Mouse (Mus musculus) v-Abl transformed pro-B cells (cell line): ENCODE data around the gene Eml4.

Experiments used
- in situ Hi-C, 2 experiments: fragments of 400-800 bp; cut with MboI; formaldehyde crosslinking; loops; one replicate each; pipeline ENCODE4 v1.15.1; 2025; ENCODE audit not compliant: unreplicated experiment in 2 of 2

Gene Eml4

DNA sequence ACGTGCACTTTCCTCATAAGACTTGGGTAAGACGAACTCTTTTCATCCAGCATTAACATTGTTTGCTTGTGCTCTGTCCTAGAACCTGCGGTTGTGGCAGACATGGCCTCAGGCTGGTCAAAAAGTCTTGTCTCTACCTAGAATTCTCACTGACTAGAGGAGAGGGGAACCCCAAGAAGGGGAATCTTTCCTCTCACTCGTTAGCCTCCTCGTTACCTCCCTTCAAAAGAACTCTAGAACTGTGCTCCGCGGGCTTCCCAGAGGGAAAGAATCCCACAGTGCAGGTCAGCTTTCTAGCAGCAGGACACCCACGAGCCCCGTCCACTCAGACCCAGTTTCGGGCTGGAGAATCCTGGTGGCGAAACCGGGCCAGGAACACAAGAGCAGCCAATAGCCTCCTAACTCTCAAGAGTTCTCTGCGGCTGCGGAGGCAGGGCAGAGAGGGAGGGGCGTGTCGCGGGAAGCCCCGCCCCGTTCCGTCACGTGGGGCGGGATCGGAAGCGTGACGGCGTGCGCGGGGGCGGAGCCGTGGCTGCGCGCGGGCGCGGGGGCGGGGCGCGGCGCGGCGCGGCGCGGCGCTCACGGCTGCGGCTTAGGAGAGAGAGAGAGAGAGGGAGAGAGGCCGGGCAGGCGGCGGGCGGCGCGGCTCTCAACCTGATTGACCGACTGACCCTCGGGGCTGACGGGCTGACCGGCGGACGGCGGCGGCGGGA, at the start of gene Eml4:
Eml4 (plus strand) TSS at position 553 of the 713 bp plus-strand sequence.
- in situ Hi-C loops, result no loop called here

GRCm38 (mm10) chr17:83301433-83301832, 49.3 kb upstream of the Eml4 start:
- in situ Hi-C loops, result no loop called here

GRCm38 (mm10) chr17:83304089-83304822, 46.5 kb upstream of the Eml4 start:
- in situ Hi-C loops, result no loop called here

GRCm38 (mm10) chr17:83306964-83307640, 43.6 kb upstream of the Eml4 start:
- in situ Hi-C loops, result no loop called here

- in situ Hi-C loops, result no loop called here
Observed at GRCm38 (mm10) chr17:83307641-83308296, 43.0 kb upstream of the Eml4 start.

DNA sequence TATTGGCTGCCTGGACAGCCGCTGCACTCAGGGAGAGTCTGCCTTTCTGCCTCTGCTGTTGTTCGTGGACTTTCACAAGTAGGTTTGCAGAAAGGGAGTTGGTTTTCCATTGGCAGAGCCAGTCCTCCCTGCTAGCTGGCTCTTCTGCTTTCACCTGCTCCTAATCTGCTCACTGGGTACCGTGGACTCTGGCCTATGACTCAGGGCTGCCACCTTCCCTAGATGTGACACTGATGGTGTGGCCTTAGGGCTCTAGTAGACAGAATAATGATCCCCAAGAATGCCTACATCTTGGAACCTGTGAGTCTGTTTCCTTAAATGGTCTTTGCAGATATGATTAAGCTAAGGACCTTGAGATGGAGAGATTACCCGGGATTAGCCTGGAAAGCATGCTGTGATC, 42.3 kb upstream of the Eml4 start:
- in situ Hi-C loops, result no loop called here

DNA sequence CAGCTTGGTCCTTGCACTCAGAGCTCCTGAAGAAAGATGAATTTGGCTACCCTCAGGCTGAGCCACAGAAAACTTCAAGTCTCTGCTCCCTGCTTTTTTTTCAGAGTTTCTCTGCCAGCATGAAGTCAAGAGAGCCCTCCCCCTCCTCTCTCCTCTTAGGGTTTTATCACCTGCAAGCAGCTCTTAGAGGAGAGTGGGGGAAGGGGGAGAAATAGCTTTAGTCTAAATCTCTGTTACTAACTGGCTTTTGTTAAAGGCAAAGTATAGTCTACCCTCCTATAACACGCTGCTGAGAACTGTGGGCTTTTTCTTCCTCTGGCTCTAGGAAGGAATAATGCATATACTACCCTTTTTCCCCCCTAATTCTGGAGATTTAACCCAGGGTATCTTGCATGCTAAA, 41.5 kb upstream of the Eml4 start:
- in situ Hi-C loops, result no loop called here

DNA sequence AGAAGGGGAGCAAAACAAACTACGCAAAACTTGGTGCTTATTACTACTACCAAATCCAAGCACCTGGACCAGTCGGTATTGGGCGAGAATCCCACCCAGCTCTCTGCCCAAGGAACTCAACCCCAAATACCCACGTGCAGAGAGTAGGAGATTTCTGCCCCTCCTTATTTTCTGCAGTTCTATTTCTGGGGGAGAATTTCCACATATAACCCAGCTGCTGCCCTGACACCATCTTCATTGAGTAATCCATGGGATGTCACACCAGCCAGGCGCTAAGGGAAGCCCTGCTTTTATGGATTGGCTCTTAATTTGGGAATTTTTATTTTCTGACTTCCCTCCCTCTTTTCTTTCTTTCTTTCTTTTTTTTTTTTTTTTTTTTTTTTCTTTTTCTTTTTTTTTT, 38.9 kb upstream of the Eml4 start:
- in situ Hi-C loops, result no loop called here

GRCm38 (mm10) chr17:83312244-83312918, 38.4 kb upstream of the Eml4 start:
- in situ Hi-C loops, result no loop called here

- in situ Hi-C loops, result no loop called here
Observed at GRCm38 (mm10) chr17:83313046-83313689, 37.6 kb upstream of the Eml4 start.

DNA sequence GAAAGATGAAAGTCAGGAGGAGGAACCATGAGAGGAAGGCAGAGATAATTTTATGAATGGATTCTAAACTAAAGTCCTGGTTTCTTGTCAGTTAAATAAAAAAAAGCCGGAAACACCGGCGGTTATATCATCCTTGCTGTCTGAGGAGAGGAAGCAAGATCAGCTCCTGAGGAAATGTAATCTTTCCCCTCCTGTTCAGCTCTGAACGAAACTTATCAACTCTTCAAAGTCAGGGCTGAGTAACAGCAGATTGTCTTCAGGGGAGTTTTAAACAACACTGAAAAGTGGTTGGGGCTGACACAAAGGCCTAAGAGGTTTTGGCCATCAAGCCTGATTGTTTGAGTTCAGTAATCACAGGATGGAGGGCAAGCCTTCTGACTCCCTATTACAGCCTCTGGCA, 35.3 kb upstream of the Eml4 start:
- in situ Hi-C loops, result no loop called here

DNA sequence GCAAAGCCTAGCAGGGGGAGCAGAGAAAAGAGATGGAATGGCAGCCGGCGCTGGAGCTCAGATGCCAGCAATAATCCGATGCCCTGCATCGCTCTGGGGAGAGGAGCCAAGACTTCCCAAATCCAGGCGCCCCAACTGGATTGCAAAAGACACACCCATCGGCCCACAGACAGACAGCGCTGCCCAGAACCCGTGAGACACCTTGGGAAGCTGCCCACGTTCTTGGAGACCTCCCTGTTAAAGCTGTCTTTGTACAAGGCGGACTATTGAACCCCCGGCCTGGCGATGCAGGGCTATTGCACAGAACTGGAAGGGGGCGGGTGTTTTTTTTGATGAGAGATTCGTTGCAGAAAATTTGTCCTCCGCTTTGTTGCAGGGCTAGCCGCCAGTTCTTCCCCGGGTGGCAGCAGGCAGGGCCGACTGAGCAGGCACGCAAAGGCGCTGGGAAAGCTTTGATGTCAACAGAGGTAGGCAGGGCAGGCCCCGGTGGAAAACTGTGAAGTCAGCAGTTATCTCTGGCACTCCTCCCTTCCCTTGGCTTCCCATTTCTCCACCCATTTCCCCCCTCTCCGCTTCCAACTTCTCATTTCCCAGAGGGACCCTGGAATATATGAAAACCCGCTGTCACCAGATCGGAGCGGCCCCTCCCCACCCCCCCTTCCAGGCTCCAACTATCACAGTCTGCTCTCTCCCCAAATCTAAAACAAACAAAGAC, 28.0 kb upstream of the Eml4 start:
- in situ Hi-C loops, result no loop called here

- in situ Hi-C loops, result no loop called here
Observed at GRCm38 (mm10) chr17:83323410-83324268, 27.1 kb upstream of the Eml4 start.

DNA sequence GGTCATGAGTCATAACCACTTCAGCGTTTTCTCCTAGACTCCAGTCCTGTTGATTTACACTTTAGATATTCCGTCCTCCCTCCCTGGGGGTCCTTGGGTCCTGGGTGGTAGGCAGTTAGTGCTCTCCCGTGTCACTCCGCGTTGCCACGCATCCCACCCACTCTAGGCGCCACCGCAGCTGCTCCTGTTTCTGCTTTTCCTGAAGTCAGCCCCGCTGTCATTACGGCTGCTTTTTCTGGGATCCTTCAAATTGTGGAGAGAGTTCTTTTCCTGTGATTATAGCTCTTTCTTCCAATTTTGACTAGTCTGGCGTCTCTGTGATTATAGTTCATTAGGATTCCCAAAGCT, 26.5 kb upstream of the Eml4 start:
- in situ Hi-C loops, result no loop called here

GRCm38 (mm10) chr17:83335183-83335584, 15.5 kb upstream of the Eml4 start:
- in situ Hi-C loops, result loop anchor here (5.0 to 10.0 kb wide), 2 partner anchors 60 to 172 kb away; no protein-coding TSS in a partner anchor

- in situ Hi-C loops, result loop anchor here (5.0 to 10.0 kb wide), 2 partner anchors 62 to 170 kb away; no protein-coding TSS in a partner anchor
Observed at GRCm38 (mm10) chr17:83337051-83337898, 13.5 kb upstream of the Eml4 start.

DNA sequence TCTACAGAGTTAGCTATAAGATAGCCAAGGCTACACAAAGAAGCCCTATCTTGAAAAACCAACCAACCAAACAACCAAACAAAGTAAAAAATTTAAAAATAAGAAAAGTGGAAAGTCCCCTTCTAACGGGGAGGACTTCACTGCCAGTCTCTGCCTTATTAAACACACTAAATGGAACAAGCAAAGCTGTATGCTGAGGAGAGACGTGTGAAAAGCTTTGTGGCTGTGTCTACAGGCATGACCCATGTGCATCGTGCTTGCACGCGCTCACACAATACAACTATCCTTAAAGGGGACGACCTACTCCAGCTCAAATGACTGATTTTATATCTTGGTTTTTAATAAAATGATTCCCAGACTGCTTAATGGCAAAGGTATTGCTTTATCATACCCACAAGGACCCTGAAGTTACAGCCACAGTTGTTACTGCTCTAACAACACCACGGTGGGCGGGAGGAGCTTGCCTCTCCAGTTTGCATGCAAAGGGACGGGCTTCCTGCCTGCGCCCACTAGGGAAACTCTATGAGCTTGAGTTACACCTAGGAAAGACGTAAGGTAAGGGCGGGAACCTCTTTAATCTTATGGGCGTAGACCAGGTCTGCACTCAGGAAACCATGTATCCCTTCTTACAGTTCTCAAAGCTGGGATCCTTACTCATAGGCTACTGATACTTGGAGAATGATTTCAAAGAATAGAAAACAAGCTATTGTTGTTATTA, 11.2 kb upstream of the Eml4 start:
- in situ Hi-C loops, result loop anchor here (5.0 to 10.0 kb wide), 3 partner anchors 65 to 295 kb away; partner anchors contain the start of gene Kcng3 (in 1 of the 2)
